ENCODE assay signal across 9 mouse cellular contexts in the genomic region with DNA sequence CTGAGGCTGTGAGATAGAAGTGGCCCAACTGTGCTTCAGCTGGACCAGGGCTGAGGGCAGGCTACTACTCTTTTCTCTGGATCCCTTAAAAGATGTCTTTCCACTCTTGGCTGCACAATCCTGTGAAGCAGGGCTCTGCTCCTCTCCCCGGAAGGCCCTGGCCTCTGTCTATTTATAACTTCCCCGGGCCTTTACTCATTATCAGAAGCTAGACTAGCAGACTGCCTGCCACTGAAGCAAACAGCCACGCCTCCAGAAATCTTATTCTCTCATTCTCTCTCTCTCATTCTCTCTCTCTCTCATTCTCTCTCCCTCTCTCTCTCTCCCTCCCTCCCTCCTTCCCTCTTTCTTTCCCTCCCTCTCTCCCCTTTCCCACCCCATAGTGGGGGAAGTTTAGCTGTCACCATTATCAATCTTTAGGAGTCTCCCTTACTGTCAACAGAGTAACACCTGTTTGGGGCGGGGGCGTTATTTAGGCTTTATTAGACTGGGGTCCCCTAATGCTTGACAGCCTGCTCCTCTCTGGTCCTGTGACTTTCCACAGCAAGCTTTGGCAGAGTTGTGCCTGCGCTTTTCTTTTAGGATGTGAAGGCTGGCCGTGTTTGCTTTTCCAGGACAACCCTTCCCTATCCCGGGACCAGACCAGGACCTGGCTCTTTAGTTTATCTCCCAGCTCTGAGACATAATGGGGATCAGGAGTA. TPM values are rescaled to one million over a fixed set of nuclear protein-coding genes. Genes with fewer than 3 reads are reported as not detected.
DNase-seq lines count a peak whose midpoint lies in the region; ATAC-seq and TF ChIP-seq lines count a peak whose summit lies in the region.
"Had no signal": no experiment of that assay in that cellular context is flagged by ENCODE, and none has a peak within 500 bp of the region (broad histone marks: within the 10 kb centered on the region; RNA-seq: fewer than 3 reads in every experiment).

No protein-coding gene starts in this region.

- 0 out of 2 replicates have a peak overlapping the region, but pooled peaks have one; percentile 7 for H3K27ac ChIP-seq in kidney, adult 2 months (ENCODE audit: insufficient read depth, low read depth, low read length)
- no peak overlapping the region for H3K27ac ChIP-seq in forebrain, postnatal 0 days (ENCODE audit: low read depth, low read length)
- no peak overlapping the region for H3K27ac ChIP-seq in thymus, adult 2 months (ENCODE audit: control insufficient read depth, insufficient read depth, low read length)

- H3K27me3 ChIP-seq in kidney, adult 2 months (replicated peaks; ENCODE audit: control insufficient read depth, insufficient read depth, low read length), result no peaks in the 10 kb centered on the region
- no peaks in the 10 kb centered on the region for H3K27me3 ChIP-seq in forebrain, postnatal 0 days (ENCODE audit: insufficient read depth, low read length)
- no peaks in the 10 kb centered on the region for H3K27me3 ChIP-seq in myocyte (ENCODE audit: control insufficient read depth, insufficient read depth, insufficient read length)
- peaks cover 10% of the 10 kb centered on the region for H3K27me3 ChIP-seq in thymus, adult 2 months (ENCODE audit: control insufficient read depth, insufficient read depth, low read length)

- DNase-seq in kidney, adult 2 months, result peak; percentile 56
- no peak for DNase-seq in kidney, postnatal 14 days
- DNase-seq in forebrain, postnatal 0 days, result no peak
- peak; percentile 44 for DNase-seq in kidney, adult 9 months
- no peak for DNase-seq in gastrocnemius, adult 18-20 months (ENCODE audit: low spot score)
- no peak for DNase-seq in thymus, adult 2 months
- no peak for DNase-seq in gastrocnemius, postnatal 10 days

- 50% methylated on average over 8 of the region's 8 CpGs for WGBS in kidney, adult 2 months
- 31% methylated on average over 8 of the region's 8 CpGs for WGBS in forebrain, postnatal 0 days
- 47% methylated on average over 8 of the region's 8 CpGs for WGBS in thymus, adult 2 months

- no peaks in the 10 kb centered on the region for H3K79me2 ChIP-seq in myocyte (ENCODE audit: control insufficient read depth, insufficient read depth)

- peak overlapping the region; percentile 78 for H3K4me2 ChIP-seq in forebrain, postnatal 0 days (ENCODE audit: low read depth)
- peak overlapping the region; percentile 95 for H3K4me2 ChIP-seq in myocyte (ENCODE audit: low read depth)

- H3K4me3 ChIP-seq in kidney, adult 2 months (ENCODE audit: insufficient read depth, low read depth, low read length), result peak overlapping the region; percentile 35; the same call in 1 of the 2 replicates
- H3K4me3 ChIP-seq in forebrain, postnatal 0 days (ENCODE audit: low read depth, low read length), result peak overlapping the region; percentile 43
- H3K4me3 ChIP-seq in myocyte, result peak overlapping the region; percentile 23
- H3K4me3 ChIP-seq in thymus, adult 2 months (ENCODE audit: control insufficient read depth, insufficient read depth, low read length), result no peak overlapping the region

- H3ac ChIP-seq in myocyte (ENCODE audit: control insufficient read depth, insufficient read length), result peak overlapping the region; percentile 3

- H3K9me3 ChIP-seq in forebrain, postnatal 0 days (ENCODE audit: low read length), result no peaks in the 10 kb centered on the region

- H3K4me1 ChIP-seq in kidney, adult 2 months (ENCODE audit: control insufficient read depth, insufficient read depth, low read length), result peaks cover 11% of the 10 kb centered on the region
- no peaks in the 10 kb centered on the region for H3K4me1 ChIP-seq in forebrain, postnatal 0 days (ENCODE audit: insufficient read depth)
- H3K4me1 ChIP-seq in thymus, adult 2 months (replicated peaks; ENCODE audit: control insufficient read depth, insufficient read depth, low read length), result no peaks in the 10 kb centered on the region

- no peak for ATAC-seq in forebrain, postnatal 0 days

- H3K9ac ChIP-seq in forebrain, postnatal 0 days, result peak overlapping the region; percentile 51

- H3K36me3 ChIP-seq in kidney, adult 2 months (ENCODE audit: control insufficient read depth, insufficient read depth, low read length), result no peaks in the 10 kb centered on the region
- no peaks in the 10 kb centered on the region for H3K36me3 ChIP-seq in forebrain, postnatal 0 days (ENCODE audit: insufficient read depth)
- H3K36me3 ChIP-seq in myocyte (ENCODE audit: control insufficient read depth, insufficient read depth), result no peaks in the 10 kb centered on the region
- no peaks in the 10 kb centered on the region for H3K36me3 ChIP-seq in thymus, adult 2 months (ENCODE audit: control insufficient read depth, insufficient read depth, low read length)

- no peak for TF ChIP-seq POLR2A in kidney, adult 2 months (IDR thresholded peaks at IDR 0.05; ENCODE audit: low read depth, low read length)
- no peak for TF ChIP-seq POLR2A in myocyte (IDR thresholded peaks at IDR 0.05; ENCODE audit: insufficient read length, low read depth)
- TF ChIP-seq POLR2A in thymus, adult 2 months (IDR thresholded peaks at IDR 0.05; ENCODE audit: control insufficient read depth, extremely low read depth, insufficient read depth, low read length, poor library complexity), result no peak

- TF ChIP-seq CTCF in kidney, adult 2 months (conservative IDR thresholded peaks at IDR 0.05; ENCODE audit: insufficient read depth, insufficient read length, low read depth, low read length), result no peak
- no peak for TF ChIP-seq CTCF in forebrain, postnatal 0 days (IDR thresholded peaks at IDR 0.05; ENCODE audit: low read depth)
- no peak for TF ChIP-seq CTCF in thymus, adult 2 months (IDR thresholded peaks at IDR 0.05; ENCODE audit: borderline replicate concordance, control insufficient read depth, extremely low read depth, insufficient read depth, low read length, poor library complexity)

TF ChIP-seq in myocyte, 11 proteins besides CTCF, POLR2A, EP300 and RAD21:
- TF ChIP-seq SRF (IDR thresholded peaks at IDR 0.05; ENCODE audit: control insufficient read depth, insufficient read length, low read depth), result no peak
- TF ChIP-seq REST (IDR thresholded peaks at IDR 0.05; ENCODE audit: insufficient read depth, insufficient read length), result no peak
- TF ChIP-seq TCF3 (IDR thresholded peaks at IDR 0.05; ENCODE audit: insufficient read length, low read depth), result no peak
- TF ChIP-seq USF1 (IDR thresholded peaks at IDR 0.05; ENCODE audit: low read depth), result no peak
- TF ChIP-seq POLR2AphosphoS2 (IDR thresholded peaks at IDR 0.05; ENCODE audit: insufficient read length, low read depth), result no peak
- TF ChIP-seq MYOG (IDR thresholded peaks at IDR 0.05; ENCODE audit: control insufficient read depth in 1 of 3, insufficient read depth in 1 of 3, insufficient read length in 2 of 3, low read depth in 2 of 3), result no peak
- TF ChIP-seq MAX (IDR thresholded peaks at IDR 0.05; ENCODE audit: low read depth), result no peak
- no peak for TF ChIP-seq MYOD1 (IDR thresholded peaks at IDR 0.05; ENCODE audit: control insufficient read depth in 1 of 3, insufficient read length in 2 of 3, low read depth in 2 of 3)
- TF ChIP-seq E2F4 (IDR thresholded peaks at IDR 0.05; ENCODE audit: insufficient read depth), result no peak
- TF ChIP-seq TCF12 (IDR thresholded peaks at IDR 0.05; ENCODE audit: insufficient read depth, poor library complexity, severe bottlenecking), result no peak
- no peak for TF ChIP-seq CEBPB (IDR thresholded peaks at IDR 0.05; ENCODE audit: insufficient read depth, poor library complexity, severe bottlenecking)

RNA-seq across cellular contexts. Expression of a gene that starts 0.9 kb away (rescaled TPM):
- polyA plus RNA-seq in kidney, adult 2 months (2012; rRNA removed), result 20.7 and 20.8 TPM in 2 replicates
- 1.0 and 1.3 TPM in 2 replicates for total RNA-seq in forebrain, postnatal 0 days (2014; rRNA removed)
- polyA plus RNA-seq in forebrain, postnatal 0 days (2015; fragmentation: Nextera tagmentation; extraction: Ambion mirVana), result 0.47 and 1.4 TPM in 2 replicates
- 35.5 TPM for polyA plus RNA-seq in myocyte (2012; fragmentation: generic; extraction: Trizol)
- total RNA-seq in gastrocnemius, adult 18-20 months (2021), result 10 to 100 TPM; 71.9 to 75.9 TPM
- polyA plus RNA-seq in thymus, adult 2 months (2012; rRNA removed), result 4.8 and 6.2 TPM in 2 replicates
- total RNA-seq in gastrocnemius, postnatal 10 days (2021), result 100 to 1,000 TPM; 111 to 117 TPM
- total RNA-seq: neutrophil, adult 5-6 weeks had no signal

Comparison
In these comparisons a context has a peak if more than half of its experiments do, and no peak if none do; other contexts are left out.
1. DNase-seq: peak in kidney, adult 2 months (single experiment) and kidney, adult 9 months (single experiment); none in kidney, postnatal 14 days (single experiment), forebrain, postnatal 0 days (single experiment), gastrocnemius, adult 18-20 months (single experiment), thymus, adult 2 months (single experiment) and gastrocnemius, postnatal 10 days (single experiment).